Mouse (Mus musculus) layer of hippocampus, adult 6 months (tissue): ENCODE results near the gene Cdc42bpg. TPM values are rescaled to one million over a fixed set of nuclear protein-coding genes. Genes with fewer than 3 reads are reported as not detected.

Source experiments
- long read RNA-seq, 2 experiments: library from polyadenylated mRNA; unstranded; transcript quantifications; one replicate each; pipeline ENCODE4 v2.0.0; 2019 to 2020
- microRNA-seq: library from miRNA; unstranded; fragments of <30 nt; microRNA quantifications from one replicate; pipeline ENCODE4 v1.2.0, GENCODE M21; 2020
- polyA plus RNA-seq: library from polyadenylated mRNA; unstranded; fragments of <200 nt; fragmentation: Nextera tagmentation; gene quantifications from 2 replicates; pipeline ENCODE4 v1.2.3, GENCODE M21; 2021

The Cdc42bpg gene
- 0.09 and 0.10 TPM in 2 replicates for polyA plus RNA-seq
- long read RNA-seq, experiment 1 = 0 reads
- long read RNA-seq, experiment 2, partial matches to known transcripts = 0 of 1 reads
- long read RNA-seq, experiment 2, other reads (novel, unspliced or antisense) = 1 of 1 reads

GRCm38 (mm10) chr19:6306137-6306551, at the start of gene Cdc42bpg:
Gene Cdc42bpg (plus strand): TSS chr19:6306456.

GRCm38 (mm10) chr19:6276426-6277421, 29.5 kb upstream of the Cdc42bpg start, which contains the start of gene Ehd1:
Gene Ehd1 (plus strand): TSS chr19:6276725.

GRCm38 (mm10) chr19:6334673-6335457, 28.6 kb downstream of the Cdc42bpg start, which contains the start of gene Men1:
Gene Men1 (plus strand): TSS chr19:6334979.

GRCm38 (mm10) chr19:6340524-6341452, 34.5 kb downstream of the Cdc42bpg start, which contains the start of gene Map4k2:
Gene Map4k2 (plus strand): TSS chr19:6341135.

GRCm38 (mm10) chr19:6363411-6364240, 57.4 kb downstream of the Cdc42bpg start, which contains the start of gene Sf1:
Gene Sf1 (plus strand): TSS chr19:6363690.

Small RNA genes lying within 50 kb of the gene (microRNA-seq; reads per million reads assigned to microRNA genes)
- gene Mir192 (12.7 reads per million, percentile 35 among the genes with 10 or more reads in this experiment), gene Mir194-2 (25.8 reads per million, percentile 44 among the genes with 10 or more reads in this experiment), gene Mir6989 (4.1 reads per million, percentile 15 among the genes with 10 or more reads in this experiment)

Other genes with a start within 250 kb of the Cdc42bpg start
- gene Mrpl49, start 248.7 kb upstream of the Cdc42bpg start, polyA plus RNA-seq = 51.5 and 58.6 TPM in 2 replicates
- 3,358 and 3,673 TPM in 2 replicates for gene Fau, start 248.6 kb upstream of the Cdc42bpg start, polyA plus RNA-seq
- 85.4 and 98.5 TPM in 2 replicates for gene Znhit2, start 245.3 kb upstream of the Cdc42bpg start, polyA plus RNA-seq
- gene Tm7sf2, start 238.1 kb upstream of the Cdc42bpg start, polyA plus RNA-seq = 14.6 and 16.9 TPM in 2 replicates
- gene Vps51, start 229.2 kb upstream of the Cdc42bpg start, polyA plus RNA-seq = 77.5 and 93.8 TPM in 2 replicates
- not detected in 2 replicates for gene Tmem262, start 226.4 kb upstream of the Cdc42bpg start, polyA plus RNA-seq
- 0.39 TPM in 1 of 2 replicates, not detected in the other for gene Gm28374, start 224.2 kb upstream of the Cdc42bpg start, polyA plus RNA-seq
- gene Zfpl1, start 221.5 kb upstream of the Cdc42bpg start, polyA plus RNA-seq = 66.0 and 69.1 TPM in 2 replicates
- 0.09 and 0.10 TPM in 2 replicates for gene Cdca5, start 221.5 kb upstream of the Cdc42bpg start, polyA plus RNA-seq
- gene AC131692.1, start 212.0 kb upstream of the Cdc42bpg start, polyA plus RNA-seq = not detected in 2 replicates
- 0.09 TPM in 1 of 2 replicates, not detected in the other for gene Naaladl1, start 200.7 kb upstream of the Cdc42bpg start, polyA plus RNA-seq
- gene Sac3d1, start 187.8 kb upstream of the Cdc42bpg start, polyA plus RNA-seq = 43.5 and 44.1 TPM in 2 replicates
- gene Snx15, start 178.2 kb upstream of the Cdc42bpg start, polyA plus RNA-seq = 66.8 and 74.4 TPM in 2 replicates
- gene Batf2, start 165.5 kb upstream of the Cdc42bpg start, polyA plus RNA-seq = 0.24 TPM in 1 of 2 replicates, not detected in the other
- 169 and 184 TPM in 2 replicates for gene Arl2, start 164.9 kb upstream of the Cdc42bpg start, polyA plus RNA-seq
- gene Majin, start 122.1 kb upstream of the Cdc42bpg start, polyA plus RNA-seq = not detected in 2 replicates
- not detected in 2 replicates for gene Gpha2, start 80.1 kb upstream of the Cdc42bpg start, polyA plus RNA-seq
- gene Ppp2r5b, start 70.6 kb upstream of the Cdc42bpg start, polyA plus RNA-seq = 31.7 and 43.9 TPM in 2 replicates
- 6.7 and 6.8 TPM in 2 replicates for gene Atg2a, start 64.8 kb upstream of the Cdc42bpg start, polyA plus RNA-seq
- 37.4 and 45.0 TPM in 2 replicates for gene Ehd1, start 29.7 kb upstream of the Cdc42bpg start, polyA plus RNA-seq
- gene Men1, start 28.5 kb downstream of the Cdc42bpg start, polyA plus RNA-seq = 27.4 and 30.5 TPM in 2 replicates
- 30.1 and 42.0 TPM in 2 replicates for gene Map4k2, start 34.7 kb downstream of the Cdc42bpg start, polyA plus RNA-seq
- gene Sf1, start 57.2 kb downstream of the Cdc42bpg start, polyA plus RNA-seq = 63.6 and 92.3 TPM in 2 replicates
- gene Pygm, start 77.9 kb downstream of the Cdc42bpg start, polyA plus RNA-seq = 11.3 and 12.0 TPM in 2 replicates
- gene Rasgrp2, start 92.9 kb downstream of the Cdc42bpg start, polyA plus RNA-seq = 26.2 and 29.9 TPM in 2 replicates
- 104 and 108 TPM in 2 replicates for gene Nrxn2, start 112.3 kb downstream of the Cdc42bpg start, polyA plus RNA-seq
- gene Slc22a12, start 236.6 kb downstream of the Cdc42bpg start, polyA plus RNA-seq = 0.40 and 0.44 TPM in 2 replicates